Mouse (Mus musculus) liver, embryonic 16.5 days (tissue): ENCODE measurements around the gene Gins3. TPM values are rescaled to one million over a fixed set of nuclear protein-coding genes. Genes with fewer than 3 reads are reported as not detected.

Experiments
- ATAC-seq: fragments of 200-750 bp; cut with Nextera tagmentation; 2 replicates; pipeline ENCODE4 v1.8.0; 2017; ENCODE audit warnings: low read depth, mild to moderate bottlenecking, moderate number of reproducible peaks, moderate library complexity
- H3K27ac ChIP-seq: fragments of 300-500 bp; sonication (generic); 2 replicates; pipeline ENCODE4 v1.5.1; 2014; ENCODE audit warnings: mild to moderate bottlenecking, low read length
- H3K27me3 ChIP-seq: fragments of 300-500 bp; sonication (generic); 2 replicates; pipeline ENCODE4 v1.6.1; 2014; ENCODE audit warnings: low read depth, low read length, mixed read lengths; ENCODE audit not compliant: control insufficient read depth, insufficient read depth
- H3K36me3 ChIP-seq: fragments of 300-500 bp; sonication (generic); 2 replicates; pipeline ENCODE4 v1.6.1; 2014; ENCODE audit warnings: mild to moderate bottlenecking; ENCODE audit not compliant: control insufficient read depth, insufficient read depth
- H3K4me1 ChIP-seq: fragments of 300-500 bp; sonication (generic); 2 replicates; pipeline ENCODE4 v1.6.1; 2014; ENCODE audit warnings: low read depth, low read length, mixed read lengths; ENCODE audit not compliant: control insufficient read depth
- H3K4me2 ChIP-seq: fragments of 300-500 bp; sonication (generic); 2 replicates; pipeline ENCODE4 v1.6.1; 2014; ENCODE audit warnings: low read depth, low read length, mixed read lengths
- H3K4me3 ChIP-seq: fragments of 300-500 bp; sonication (generic); 2 replicates; pipeline ENCODE4 v1.5.1; 2014; ENCODE audit warnings: low read depth, mild to moderate bottlenecking, low read length
- H3K9ac ChIP-seq: fragments of 300-500 bp; sonication (generic); 2 replicates; pipeline ENCODE4 v1.6.1; 2014; ENCODE audit warnings: low read depth, low read length
- H3K9me3 ChIP-seq: fragments of 300-500 bp; sonication (generic); replicated peaks from 2 replicates; pipeline ENCODE4 v1.6.1; 2016; ENCODE audit warnings: low read length; ENCODE audit not compliant: control insufficient read depth
- whole genome bisulfite sequencing: fragments of 180-500 bp; shearing (Covaris S2); extraction: QIAGEN DNeasy Blood & Tissue Kit; methylation state at CpG from one replicate; pipeline ENCODE4 v1.1.7; 2014; ENCODE audit not compliant: insufficient replicate concordance; 5-methylcytosine and 5-hydroxymethylcytosine counted together
- polyA plus RNA-seq: library from polyadenylated mRNA; unstranded; fragments of >200 nt; fragmentation: Nextera tagmentation; extraction: Ambion mirVana; gene quantifications from 2 replicates; pipeline ENCODE4 v1.2.1, GENCODE M21; 2015

The Gins3 gene
- polyA plus RNA-seq: 7.8 and 7.9 TPM in 2 replicates

DNA sequence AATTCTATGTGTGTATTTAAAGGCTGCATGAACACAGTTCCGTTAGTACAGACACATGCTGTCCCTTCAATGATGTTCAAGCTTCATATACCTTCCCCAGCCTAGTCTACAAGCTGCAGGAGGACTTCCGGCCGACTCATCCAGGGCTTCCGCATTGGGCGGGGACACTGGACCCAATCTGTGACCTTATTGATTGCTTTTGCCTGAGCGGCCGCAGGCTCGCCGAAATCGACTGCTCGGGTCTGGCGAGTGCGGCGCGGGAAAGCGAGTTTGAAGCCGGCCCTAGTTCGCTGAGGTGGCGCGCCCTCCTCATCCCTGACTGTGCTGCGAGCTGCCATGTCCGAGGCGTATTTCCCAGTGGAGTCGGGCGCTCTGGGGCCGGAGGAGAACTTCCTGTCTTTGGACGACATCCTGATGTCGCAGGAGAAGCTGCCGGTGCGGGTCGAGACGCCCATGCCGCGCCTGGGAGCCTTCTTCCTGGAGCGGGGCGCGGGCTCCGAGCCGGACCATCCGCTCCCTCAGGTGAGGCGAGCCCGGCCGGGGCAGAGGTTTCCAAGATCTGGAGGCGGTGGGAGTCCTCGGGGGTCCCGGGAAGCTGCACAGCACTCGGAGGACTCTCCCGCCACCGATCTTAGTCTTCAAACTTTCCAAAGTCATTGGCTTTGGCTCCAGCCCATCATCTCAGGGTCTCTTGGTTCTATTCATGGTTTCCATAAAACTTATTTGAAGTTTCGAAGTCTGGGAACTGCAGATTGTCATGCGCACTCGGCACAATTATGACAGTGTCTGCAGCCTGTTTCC lies at the start of gene Gins3:
Gene Gins3 (plus strand): TSS at position 192 of the 801 bp plus-strand sequence.
- Histone ChIP-seq H3K27ac (peak within 1 kb of the TSS; percentile 44; the same call in 1 of the 2 replicates), H3K36me3 (no peaks in the 10 kb centered on the region)
- peak; percentile 92 for ATAC-seq

DNA sequence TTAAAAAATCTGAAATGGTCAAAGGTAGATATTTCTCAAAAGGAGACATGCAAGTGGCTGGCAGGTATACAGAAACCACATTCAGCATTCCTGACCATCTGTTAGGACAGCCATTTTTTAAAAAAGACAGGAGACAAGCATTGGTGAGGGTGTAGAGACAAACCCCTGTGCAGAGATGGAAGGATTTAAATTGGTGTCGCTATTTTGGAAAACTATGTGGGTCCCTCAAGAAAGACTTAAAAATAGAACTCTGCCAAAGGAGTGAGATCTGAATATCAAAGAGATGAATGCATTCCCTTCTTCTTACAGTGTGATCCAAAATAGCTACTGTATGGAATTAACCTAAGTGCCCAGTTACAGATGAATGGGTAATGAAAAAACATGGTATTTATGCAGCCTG lies 45.9 kb upstream of the Gins3 start:
- WGBS: 67% methylated on average over 1 of the region's 1 CpGs
- Histone ChIP-seq H3K27me3 (no peaks in the 10 kb centered on the region), H3K27ac (no peak overlapping the region), H3K36me3 (no peaks in the 10 kb centered on the region), H3K4me1 (peaks cover 10% of the 10 kb centered on the region), H3K9ac (no peak overlapping the region), H3K4me2 (no peak overlapping the region), H3K9me3 (no peaks in the 10 kb centered on the region), H3K4me3 (no peak overlapping the region)
- no peak for ATAC-seq

More for the DNA sequence above, at the start of gene Gins3:
- peak within 1 kb of the TSS; percentile 94 for H3K4me3 ChIP-seq
- peak within 1 kb of the TSS; percentile 78 for H3K4me2 ChIP-seq
- H3K9me3 ChIP-seq: no peaks in the 10 kb centered on the region
- WGBS: 1% methylated on average over 47 of the region's 52 CpGs
- H3K9ac ChIP-seq: peak within 1 kb of the TSS; percentile 90
- no peaks in the 10 kb centered on the region for H3K27me3 ChIP-seq
- peaks cover 7% of the 10 kb centered on the region for H3K4me1 ChIP-seq

DNA sequence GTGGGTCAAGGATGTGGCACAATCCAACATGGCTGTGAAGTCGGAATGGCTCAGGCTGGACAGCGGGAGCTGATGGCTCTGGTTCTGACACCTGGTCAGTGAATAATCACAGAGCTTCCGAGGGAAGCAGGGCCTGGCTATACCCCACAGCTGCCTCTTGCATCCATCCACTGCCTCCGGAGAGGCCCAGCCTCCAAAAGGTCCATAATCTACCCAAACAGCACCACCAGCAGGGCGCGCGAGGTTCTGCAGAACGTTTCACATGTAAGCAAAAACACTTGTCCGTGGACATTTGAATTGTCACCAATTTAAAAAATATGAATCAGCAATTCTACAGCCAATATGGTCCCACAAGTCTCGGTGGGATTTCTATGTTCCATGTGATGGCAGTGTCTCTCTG lies 44.0 kb upstream of the Gins3 start:
- no peak overlapping the region for H3K27ac ChIP-seq
- no peak for ATAC-seq
- H3K9me3 ChIP-seq: no peaks in the 10 kb centered on the region
- no peak overlapping the region for H3K4me2 ChIP-seq
- WGBS: 60% methylated on average over 10 of the region's 10 CpGs
- H3K4me1 ChIP-seq: peaks cover 18% of the 10 kb centered on the region
- no peak overlapping the region for H3K9ac ChIP-seq
- no peaks in the 10 kb centered on the region for H3K27me3 ChIP-seq
- H3K36me3 ChIP-seq: no peaks in the 10 kb centered on the region
- H3K4me3 ChIP-seq: no peak overlapping the region

DNA sequence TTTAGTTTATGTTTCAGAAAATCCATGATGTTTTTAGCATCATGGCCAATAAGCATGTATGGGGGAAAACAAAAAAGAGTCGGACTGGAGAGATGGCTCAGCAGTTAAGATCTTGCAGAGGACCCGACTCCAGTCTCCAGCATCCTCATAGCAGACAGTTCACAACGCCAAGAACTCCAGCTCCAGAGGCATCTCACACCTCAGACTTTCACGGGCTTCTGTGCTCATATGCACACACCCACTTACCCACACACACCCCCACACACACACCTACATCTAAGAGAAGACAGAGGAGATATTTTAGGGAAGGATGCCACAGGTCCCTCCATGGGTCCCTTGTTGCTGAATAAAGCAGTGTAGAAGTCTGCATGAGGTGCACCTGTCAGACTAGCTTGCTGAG lies 42.7 kb upstream of the Gins3 start:
- no peaks in the 10 kb centered on the region for H3K36me3 ChIP-seq

DNA sequence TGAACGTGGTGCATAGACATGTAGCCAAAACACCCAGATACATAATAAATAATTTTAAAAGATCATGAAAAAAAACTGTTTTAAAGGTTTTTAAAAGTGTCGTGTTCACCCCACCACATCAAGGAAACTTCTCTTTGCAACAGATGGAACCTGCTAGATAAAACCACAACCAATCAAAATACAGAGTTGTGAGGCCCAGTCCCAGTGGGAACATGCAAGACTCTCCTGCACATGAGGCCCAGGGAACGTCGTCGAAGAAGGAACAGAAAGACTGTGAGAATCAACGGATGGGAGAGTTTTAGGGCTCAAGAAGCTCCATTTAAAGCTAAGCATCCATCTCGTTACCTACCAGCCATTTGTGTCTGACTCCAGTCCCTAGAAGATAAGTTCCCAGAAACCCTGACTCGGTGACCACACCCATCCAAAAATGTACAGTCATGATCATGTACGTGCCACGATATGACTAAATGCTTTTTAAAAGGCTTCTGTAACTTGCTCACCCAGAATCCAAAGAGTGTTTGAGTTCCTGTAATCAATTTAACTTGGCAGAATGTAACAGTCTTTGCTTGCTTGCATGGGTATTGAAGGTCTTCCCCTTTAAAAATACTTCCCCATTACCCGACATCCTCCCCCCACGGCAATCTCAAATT lies 41.0 kb upstream of the Gins3 start:
- Histone ChIP-seq H3K27ac (peak overlapping the region; percentile 87), H3K36me3 (no peaks in the 10 kb centered on the region), H3K27me3 (no peaks in the 10 kb centered on the region), H3K9ac (peak overlapping the region; percentile 29; the same call in 1 of the 2 replicates), H3K4me1 (peaks cover 24% of the 10 kb centered on the region), H3K4me2 (peak overlapping the region; percentile 28), H3K4me3 (no peak overlapping the region), H3K9me3 (no peaks in the 10 kb centered on the region)
- WGBS: 26% methylated on average over 12 of the region's 12 CpGs
- peak; percentile 91 for ATAC-seq

More for the DNA sequence above, 42.7 kb upstream of the Gins3 start:
- no peaks in the 10 kb centered on the region for H3K27me3 ChIP-seq
- no peak overlapping the region for H3K9ac ChIP-seq
- H3K4me2 ChIP-seq: no peak overlapping the region
- peaks cover 19% of the 10 kb centered on the region for H3K4me1 ChIP-seq
- no peaks in the 10 kb centered on the region for H3K9me3 ChIP-seq
- no peak overlapping the region for H3K27ac ChIP-seq
- no peak for ATAC-seq
- 60% methylated on average over 4 of the region's 4 CpGs for WGBS
- H3K4me3 ChIP-seq: no peak overlapping the region

DNA sequence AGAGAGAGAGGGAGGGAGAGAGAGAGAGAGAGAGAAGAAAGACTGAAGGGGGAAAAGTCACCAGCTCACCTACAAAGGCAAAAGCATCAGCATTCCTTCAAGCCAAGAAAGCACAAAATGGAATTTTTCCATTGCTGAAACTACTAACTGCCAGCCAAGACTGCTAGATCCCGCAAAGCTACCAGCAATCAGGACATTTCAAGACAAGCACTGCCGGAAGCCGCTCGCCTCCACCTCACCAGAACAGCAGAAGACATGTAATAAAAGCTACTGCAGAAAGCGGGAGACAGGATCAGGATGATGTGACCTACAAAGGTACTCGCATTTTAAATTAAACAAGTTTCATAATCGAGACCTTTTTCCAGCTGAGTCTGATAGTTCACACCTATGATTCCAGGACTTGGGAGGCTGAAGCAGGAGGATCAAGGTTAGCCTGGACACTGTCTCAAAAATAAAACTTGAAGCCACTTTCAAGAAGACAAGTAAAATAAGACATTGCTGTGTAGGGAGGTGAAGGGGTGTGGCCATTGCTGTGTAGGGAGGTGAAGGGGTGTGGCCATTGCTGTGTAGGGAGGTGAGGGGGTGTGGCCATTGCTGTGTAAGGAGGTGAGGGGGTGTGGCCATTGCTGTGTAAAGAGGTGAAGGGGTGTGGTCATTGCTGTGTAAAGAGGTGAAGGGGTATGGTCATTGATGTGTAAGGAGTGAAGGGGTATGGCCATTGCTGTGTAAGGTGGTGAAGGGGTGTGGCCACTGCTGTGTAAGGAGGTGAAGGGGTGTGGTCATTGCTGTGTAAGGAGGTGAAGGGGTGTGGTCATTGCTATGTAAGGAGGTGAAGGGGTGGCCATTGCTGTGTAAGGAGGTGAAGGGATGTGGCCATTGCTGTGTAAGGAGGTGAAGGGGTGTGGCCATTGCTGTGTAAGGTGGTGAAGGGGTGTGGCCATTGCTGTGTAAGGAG lies 39.5 kb upstream of the Gins3 start:
- H3K4me3 ChIP-seq: no peak overlapping the region
- H3K9ac ChIP-seq: no peak overlapping the region
- H3K27me3 ChIP-seq: no peaks in the 10 kb centered on the region
- H3K36me3 ChIP-seq: no peaks in the 10 kb centered on the region
- H3K9me3 ChIP-seq: no peaks in the 10 kb centered on the region
- 88% methylated on average over 7 of the region's 7 CpGs for WGBS
- no peak for ATAC-seq
- H3K4me2 ChIP-seq: no peak overlapping the region
- H3K27ac ChIP-seq: no peak overlapping the region
- peaks cover 24% of the 10 kb centered on the region for H3K4me1 ChIP-seq

DNA sequence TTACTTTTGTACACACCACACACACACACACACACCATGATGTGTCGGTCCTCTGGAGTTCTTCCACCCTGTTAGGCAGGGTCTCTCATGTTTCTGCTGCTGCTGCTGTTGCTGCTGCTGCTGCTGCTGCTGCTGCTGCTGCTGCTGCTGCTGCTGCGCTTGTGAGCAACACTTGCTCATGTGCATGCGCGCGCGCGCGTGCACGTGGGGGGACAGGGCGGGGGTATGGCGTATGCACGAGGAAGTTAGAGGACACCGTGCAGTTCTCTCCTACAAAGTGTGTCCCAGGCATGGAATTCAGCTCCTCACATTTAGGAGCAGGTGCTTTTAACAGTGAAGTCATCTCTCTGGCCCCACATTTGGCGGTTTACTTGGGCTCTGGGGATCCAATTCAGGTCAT lies 38.1 kb upstream of the Gins3 start:
- H3K4me1 ChIP-seq: peaks cover 24% of the 10 kb centered on the region
- no peaks in the 10 kb centered on the region for H3K9me3 ChIP-seq
- no peak overlapping the region for H3K4me3 ChIP-seq
- 78% methylated on average over 14 of the region's 14 CpGs for WGBS
- H3K27me3 ChIP-seq: no peaks in the 10 kb centered on the region
- no peak overlapping the region for H3K27ac ChIP-seq
- no peaks in the 10 kb centered on the region for H3K36me3 ChIP-seq
- no peak for ATAC-seq
- H3K4me2 ChIP-seq: no peak overlapping the region
- no peak overlapping the region for H3K9ac ChIP-seq

DNA sequence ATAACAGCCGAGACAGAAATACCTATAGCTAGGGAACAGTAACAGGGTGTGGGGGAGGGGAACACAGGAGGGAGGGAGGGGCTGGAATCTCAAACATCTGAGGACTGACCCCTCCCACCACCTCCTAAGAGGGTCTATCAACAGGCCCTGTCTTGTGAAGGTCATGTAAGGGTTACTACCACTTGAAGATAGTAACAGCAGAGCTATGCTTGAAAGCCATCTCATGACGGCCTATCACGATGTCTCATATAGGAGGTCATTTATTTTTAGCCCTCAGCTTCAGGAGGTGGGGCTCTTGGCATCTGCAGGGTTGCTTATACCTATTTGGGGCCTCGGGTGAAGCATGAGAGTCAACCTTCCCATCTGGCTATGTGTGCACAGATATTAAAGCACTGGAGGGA lies 36.4 kb upstream of the Gins3 start:
- no peak overlapping the region for H3K9ac ChIP-seq
- H3K4me3 ChIP-seq: no peak overlapping the region
- H3K9me3 ChIP-seq: no peaks in the 10 kb centered on the region
- 0 out of 2 replicates have a peak, but pooled peaks cover 3% of the 10 kb centered on the region for H3K27me3 ChIP-seq
- H3K27ac ChIP-seq: no peak overlapping the region
- ATAC-seq: no peak
- 38% methylated on average over 4 of the region's 4 CpGs for WGBS
- no peak overlapping the region for H3K4me2 ChIP-seq
- no peaks in the 10 kb centered on the region for H3K36me3 ChIP-seq
- H3K4me1 ChIP-seq: peaks cover 18% of the 10 kb centered on the region
